Mouse (Mus musculus) bone marrow, adult 2 months (tissue): ENCODE measurements around the gene Pex11g. TPM values are rescaled to one million over a fixed set of nuclear protein-coding genes. Genes with fewer than 3 reads are reported as not detected.

ENCODE experiments used
- H3K27ac ChIP-seq: fragments of 200-500 bp; 2 replicates; pipeline ENCODE4 v1.5.1; 2012; ENCODE audit warnings: low read depth, mild to moderate bottlenecking, control low read depth, inconsistent platforms, low read length; ENCODE audit not compliant: control insufficient read depth, poor library complexity, insufficient read depth
- H3K4me1 ChIP-seq: fragments of 200-500 bp; 2 replicates; pipeline ENCODE4 v1.6.1; 2011; ENCODE audit warnings: low read length; ENCODE audit not compliant: control insufficient read depth, insufficient read depth
- H3K4me3 ChIP-seq: fragments of 200-500 bp; replicated peaks from 2 replicates; pipeline ENCODE3; 2011; ENCODE audit warnings: mild to moderate bottlenecking, low read depth, low read length, control low read depth; ENCODE audit not compliant: control insufficient read depth
- CTCF ChIP-seq: fragments of 200-500 bp; IDR thresholded peaks from 2 replicates; pipeline ENCODE4 v1.5.1; 2011; ENCODE audit warnings: low read length, control low read depth; ENCODE audit not compliant: control insufficient read depth, insufficient read depth
- POLR2A ChIP-seq: fragments of 200-500 bp; IDR thresholded peaks from 2 replicates; pipeline ENCODE4 v1.6.1; 2011; ENCODE audit warnings: low read depth, mild to moderate bottlenecking, control low read depth, low read length, borderline replicate concordance; ENCODE audit not compliant: control insufficient read depth
- whole genome bisulfite sequencing: fragments of 180-500 bp; shearing (Covaris S2); methylation state at CpG from one replicate; pipeline ENCODE4 v1.1.7; 2018; 5-methylcytosine and 5-hydroxymethylcytosine counted together
- polyA plus RNA-seq: library from polyadenylated mRNA; stranded (reverse); fragments of >200 nt; gene quantifications from 2 replicates; pipeline ENCODE4 v1.2.4, GENCODE M21; 2011; ENCODE audit warnings: low replicate concordance; ENCODE audit not compliant: missing spikeins, insufficient read depth, insufficient read length

Gene Pex11g
- polyA plus RNA-seq, 1 experiment, result 2.6 TPM

DNA sequence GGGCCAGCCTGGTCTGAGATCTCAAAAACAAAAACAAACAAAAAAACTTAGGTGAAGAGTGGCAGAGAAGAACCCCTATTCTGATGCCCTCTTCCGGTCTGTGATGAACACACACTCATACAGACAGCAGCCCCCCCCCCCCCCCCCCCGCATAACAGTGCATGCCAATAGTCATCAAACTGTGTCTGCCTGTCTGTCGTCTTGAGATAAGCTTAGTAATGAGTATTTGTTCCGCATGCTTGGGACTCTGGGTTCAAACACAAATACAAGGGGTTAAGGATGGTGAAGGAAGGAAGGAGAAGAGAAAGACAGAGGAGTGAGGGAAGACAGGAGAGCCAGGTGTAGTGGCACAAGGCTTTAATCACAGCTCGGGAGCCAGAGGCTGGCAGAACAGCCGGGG lies 31.0 kb downstream of the Pex11g start:
- 70% methylated on average over 6 of the region's 6 CpGs for WGBS
- TF ChIP-seq CTCF (no peak), POLR2A (no peak)
- no peak overlapping the region for H3K27ac ChIP-seq
- no peak overlapping the region for H3K4me3 ChIP-seq
- no peaks in the 10 kb centered on the region for H3K4me1 ChIP-seq

DNA sequence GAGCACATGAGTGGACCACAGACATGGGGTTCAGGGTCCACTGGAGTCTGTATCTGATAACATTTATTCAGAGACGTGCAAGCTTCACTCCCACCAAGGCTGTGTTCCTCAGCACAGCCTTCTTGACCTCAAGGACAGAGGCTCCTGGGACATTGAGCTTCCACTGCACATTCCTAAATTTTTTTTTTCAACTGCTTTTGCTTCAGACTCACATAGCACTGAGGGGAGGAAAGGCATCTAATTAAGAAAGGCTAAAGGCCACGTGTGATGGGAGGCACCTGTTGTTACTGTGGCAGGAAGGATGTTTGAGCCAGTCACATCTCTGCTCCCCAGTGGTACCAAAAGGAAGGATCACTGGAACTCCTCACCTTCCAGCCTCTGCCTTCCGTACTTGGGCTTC lies 36.4 kb downstream of the Pex11g start:
- 90% methylated on average over 3 of the region's 3 CpGs for WGBS
- H3K4me1 ChIP-seq, result no peaks in the 10 kb centered on the region
- H3K4me3 ChIP-seq, result no peak overlapping the region
- TF ChIP-seq CTCF (no peak), POLR2A (no peak)
- no peak overlapping the region for H3K27ac ChIP-seq

DNA sequence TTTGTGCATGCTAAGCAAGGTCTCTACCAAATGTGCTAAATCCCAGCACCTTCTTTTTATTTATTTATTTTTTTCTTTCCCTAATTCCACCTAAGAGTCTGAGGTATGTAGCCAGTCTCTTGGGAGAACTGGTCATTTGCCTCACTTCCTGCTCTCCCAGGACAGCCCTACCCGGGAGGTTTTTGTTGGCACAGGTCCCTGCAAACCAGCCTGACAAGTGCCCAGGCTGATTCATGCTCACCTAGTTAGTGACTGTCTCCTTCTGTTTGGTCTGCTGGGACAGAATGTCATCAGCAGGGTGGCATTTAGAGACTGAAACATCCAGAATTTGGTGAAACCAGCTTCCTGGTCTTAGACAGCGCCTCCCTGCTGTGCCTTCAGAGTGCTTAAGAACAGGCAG lies 37.5 kb downstream of the Pex11g start:
- WGBS, result 67% methylated on average over 2 of the region's 2 CpGs
- TF ChIP-seq CTCF, result no peak
- H3K4me3 ChIP-seq, result no peak overlapping the region
- no peak overlapping the region for H3K27ac ChIP-seq
- no peaks in the 10 kb centered on the region for H3K4me1 ChIP-seq

DNA sequence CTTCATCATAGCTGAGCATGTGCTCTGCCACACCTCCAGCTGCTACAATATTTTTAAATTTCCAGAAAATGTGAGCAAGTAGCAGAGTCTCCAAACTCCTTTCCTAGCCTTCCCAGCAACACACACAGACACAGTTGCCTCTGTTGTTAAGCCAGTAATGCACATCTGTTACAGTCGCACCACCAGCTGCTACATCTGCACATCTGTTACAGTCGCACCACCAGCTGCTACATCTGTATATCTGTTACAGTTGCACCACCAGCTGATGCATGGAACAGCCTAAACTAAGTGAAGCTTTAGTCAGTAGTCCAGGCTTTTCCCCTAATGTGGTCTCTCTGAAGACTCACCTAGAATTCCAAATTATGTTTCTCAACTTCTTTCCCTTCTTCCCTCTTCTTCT lies 39.1 kb downstream of the Pex11g start:
- TF ChIP-seq POLR2A (no peak), CTCF (no peak)
- Histone ChIP-seq H3K4me3 (no peak overlapping the region), H3K4me1 (no peaks in the 10 kb centered on the region), H3K27ac (no peak overlapping the region)
- 86% methylated on average over 2 of the region's 2 CpGs for WGBS

GRCm38 (mm10) chr8:3426211-3426610 lies 41.3 kb downstream of the Pex11g start:
- 87% methylated on average over 3 of the region's 3 CpGs for WGBS
- TF ChIP-seq CTCF (no peak), POLR2A (no peak)
- no peak overlapping the region for H3K4me3 ChIP-seq
- H3K27ac ChIP-seq, result no peak overlapping the region
- no peaks in the 10 kb centered on the region for H3K4me1 ChIP-seq

DNA sequence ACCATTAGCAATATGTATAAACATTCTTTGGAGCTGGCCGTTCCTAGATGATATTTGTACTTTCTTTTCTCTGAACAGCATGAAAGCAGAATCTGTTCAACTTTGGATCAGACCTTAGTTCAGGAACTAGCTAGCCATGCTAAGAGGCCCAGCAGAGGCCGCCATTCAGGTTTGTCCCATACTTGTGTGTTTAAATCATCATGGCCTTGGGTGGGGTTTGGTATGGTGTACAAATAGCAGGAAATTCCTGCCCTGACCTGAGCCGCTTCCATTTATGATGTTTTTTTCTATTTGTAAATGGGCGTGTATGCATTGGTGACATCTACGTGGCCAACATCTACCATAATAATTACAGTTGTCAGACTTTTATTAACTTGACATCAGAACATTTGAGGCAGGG lies 42.3 kb downstream of the Pex11g start:
- TF ChIP-seq CTCF, result no peak
- TF ChIP-seq POLR2A, result no peak

DNA sequence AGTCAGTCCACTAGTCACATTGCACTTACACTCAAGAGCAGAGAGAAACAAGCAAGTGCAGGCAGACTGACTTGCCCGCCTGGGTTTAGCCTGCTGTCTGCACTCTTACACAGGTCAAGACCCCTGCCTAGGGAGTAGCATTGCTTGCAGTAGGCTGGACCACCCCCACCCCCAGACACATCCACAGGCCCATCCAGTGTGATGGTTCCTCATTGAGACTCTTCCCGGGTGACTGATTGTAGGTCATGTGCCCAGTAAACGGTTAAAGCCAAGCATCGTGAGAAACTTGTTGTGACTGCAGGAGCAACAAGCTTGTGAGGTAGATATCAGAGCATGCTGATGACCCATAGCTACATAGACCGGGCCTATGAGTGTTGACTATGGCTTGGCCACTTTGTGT lies 46.0 kb downstream of the Pex11g start:
- H3K4me1 ChIP-seq, result no peaks in the 10 kb centered on the region
- H3K27ac ChIP-seq, result no peak overlapping the region
- WGBS, result 85% methylated on average over 5 of the region's 5 CpGs
- no peak overlapping the region for H3K4me3 ChIP-seq
- TF ChIP-seq POLR2A (no peak), CTCF (no peak)

More for the DNA sequence above, 42.3 kb downstream of the Pex11g start:
- no peaks in the 10 kb centered on the region for H3K4me1 ChIP-seq
- H3K4me3 ChIP-seq, result no peak overlapping the region
- WGBS, result 87% methylated on average over 5 of the region's 5 CpGs
- no peak overlapping the region for H3K27ac ChIP-seq

DNA sequence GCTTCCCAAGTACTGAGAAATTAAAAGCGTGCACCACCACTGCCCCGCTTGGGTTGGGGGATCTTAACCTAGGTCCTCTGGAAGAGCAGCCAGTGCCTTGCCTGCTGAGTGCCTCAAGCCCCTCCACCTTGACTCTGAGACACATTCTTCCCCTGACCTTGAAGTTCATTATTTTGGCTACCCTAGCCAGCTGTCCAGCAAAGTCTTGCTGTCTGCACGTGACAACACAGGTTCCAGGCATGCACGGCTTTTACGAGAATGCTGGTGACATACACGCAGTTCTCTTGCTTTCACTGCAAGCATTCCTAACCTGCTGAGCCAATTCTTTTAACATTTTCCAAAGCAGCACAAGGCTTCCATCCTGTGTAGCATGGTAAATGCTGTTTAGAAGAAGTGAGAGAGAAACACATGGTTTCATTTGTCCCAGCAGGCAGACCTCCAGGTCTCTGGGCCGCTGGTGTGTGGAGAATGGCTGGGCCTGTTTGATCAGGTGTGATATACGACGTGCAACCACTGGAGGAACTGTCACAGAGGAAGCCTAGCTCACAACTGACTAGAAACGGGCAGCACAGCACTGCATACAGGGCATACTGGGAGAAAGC lies 47.3 kb downstream of the Pex11g start:
- Histone ChIP-seq H3K27ac (no peak overlapping the region), H3K4me1 (no peaks in the 10 kb centered on the region), H3K4me3 (no peak overlapping the region)
- 82% methylated on average over 10 of the region's 10 CpGs for WGBS
- TF ChIP-seq POLR2A, result no peak
- TF ChIP-seq CTCF, result no peak

DNA sequence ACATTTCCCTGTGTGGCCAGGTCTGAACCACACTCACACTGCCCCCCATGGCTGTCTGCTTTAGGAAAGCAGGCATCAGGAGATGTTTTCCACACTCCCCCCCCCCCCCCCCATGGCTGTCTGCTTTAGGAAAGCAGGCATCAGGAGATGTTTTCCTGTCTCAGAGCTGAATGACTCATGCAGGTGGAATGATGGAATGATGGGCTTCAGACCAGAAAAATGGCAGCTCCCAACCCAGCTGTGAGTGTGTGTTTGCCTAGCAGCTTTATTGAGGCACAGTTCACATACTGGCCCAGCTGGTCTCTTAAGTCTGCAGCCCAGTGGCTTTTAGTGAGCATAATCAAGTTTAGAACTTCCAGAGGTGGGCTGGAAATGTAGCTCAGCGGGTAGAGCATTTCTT lies 49.4 kb downstream of the Pex11g start:
- H3K27ac ChIP-seq, result no peak overlapping the region
- TF ChIP-seq CTCF (no peak), POLR2A (no peak)
- no peak overlapping the region for H3K4me3 ChIP-seq
- 74% methylated on average over 1 of the region's 1 CpGs for WGBS
- no peaks in the 10 kb centered on the region for H3K4me1 ChIP-seq
